16 mouse cellular contexts compared by ENCODE assay signal in genomic region chr12:82776686-82777085, GRCm38 (mm10).
"Had no signal": no experiment of that assay in that cellular context is flagged by ENCODE, and none has a peak within 500 bp of the region (broad histone marks: within the 10 kb centered on the region; RNA-seq: fewer than 3 reads in every experiment).

No protein-coding gene starts in this region.

- H3K27me3 ChIP-seq: neural tube, embryonic 13.5 days; neural tube, embryonic 15.5 days; stomach, embryonic 15.5 days had no signal

- H3K4me1 ChIP-seq: neural tube, embryonic 13.5 days; stomach, embryonic 15.5 days had no signal

- H3K9me3 ChIP-seq: neural tube, embryonic 13.5 days; neural tube, embryonic 15.5 days; stomach, embryonic 15.5 days had no signal

- H3K9ac ChIP-seq: neural tube, embryonic 13.5 days; neural tube, embryonic 15.5 days; stomach, embryonic 15.5 days had no signal

- H3K4me3 ChIP-seq: neural tube, embryonic 13.5 days; neural tube, embryonic 15.5 days; stomach, embryonic 15.5 days had no signal

- H3K36me3 ChIP-seq: neural tube, embryonic 13.5 days; neural tube, embryonic 15.5 days; stomach, embryonic 15.5 days had no signal

- DNase-seq: retina, postnatal 1 day; right cerebral cortex, adult 18-20 months; right cerebral cortex, postnatal 14 days; right cerebral cortex, postnatal 25 days; right cerebral cortex, postnatal 4 days; spleen, adult 18-20 months; thymus, adult 18-20 months; thymus, adult 2 months; thymus, postnatal 14 days; thymus, postnatal 25 days; thymus, postnatal 36 days; thymus, postnatal 4 days had no signal

- H3K4me2 ChIP-seq: neural tube, embryonic 13.5 days; neural tube, embryonic 15.5 days; stomach, embryonic 15.5 days had no signal

- H3K27ac ChIP-seq: neural tube, embryonic 13.5 days; neural tube, embryonic 15.5 days; stomach, embryonic 15.5 days; stomach, postnatal 0 days had no signal
